Mouse (Mus musculus) brain, embryonic 14.5 days (tissue): Measurements from ENCODE around the gene Eps8.

Experiments
- CTCF ChIP-seq: fragments of 200-500 bp; IDR thresholded peaks from 2 replicates; pipeline ENCODE4 v1.5.1; 2012; ENCODE audit warnings: inconsistent platforms, mild to moderate bottlenecking, moderate library complexity, borderline replicate concordance; ENCODE audit not compliant: insufficient read depth, insufficient read length; ENCODE audit errors: extremely low read depth
- POLR2A ChIP-seq: fragments of 200-500 bp; IDR thresholded peaks from 2 replicates; pipeline ENCODE4 v1.6.1; 2012; ENCODE audit warnings: mild to moderate bottlenecking, inconsistent platforms, borderline replicate concordance; ENCODE audit not compliant: poor library complexity, insufficient read depth, insufficient read length, severe bottlenecking; ENCODE audit errors: extremely low read depth

GRCm38 (mm10) chr6:137629603-137630231 is 25.0 kb downstream of the Eps8 start:
- TF ChIP-seq POLR2A: no peak
- TF ChIP-seq CTCF: no peak
